Mouse (Mus musculus) stomach, embryonic 14.5 days (tissue): ENCODE measurements around the gene Gnl2. TPM values are rescaled to one million over a fixed set of nuclear protein-coding genes. Genes with fewer than 3 reads are reported as not detected.

ENCODE experiments used
- ATAC-seq: fragments of 200-750 bp; cut with Nextera tagmentation; 2 replicates; pipeline ENCODE4 v1.8.0; 2017; ENCODE audit warnings: low read depth, moderate TSS enrichment; ENCODE audit not compliant: insufficient number of reproducible peaks, insufficient read depth, low FRiP score
- H3K27ac ChIP-seq: fragments of 300-500 bp; sonication (generic); 2 replicates; pipeline ENCODE4 v1.5.1; 2014; ENCODE audit warnings: mild to moderate bottlenecking, low read length, moderate library complexity, mixed read lengths
- H3K27me3 ChIP-seq: fragments of 300-500 bp; sonication (generic); 2 replicates; pipeline ENCODE4 v1.6.1; 2014; ENCODE audit warnings: low read length, control low read depth, mixed read lengths; ENCODE audit not compliant: control insufficient read depth, insufficient read depth
- H3K36me3 ChIP-seq: fragments of 300-500 bp; sonication (generic); 2 replicates; pipeline ENCODE4 v1.6.1; 2014; ENCODE audit warnings: mild to moderate bottlenecking, control low read depth, low read length, moderate library complexity, mixed read lengths; ENCODE audit not compliant: control insufficient read depth, insufficient read depth
- H3K4me1 ChIP-seq: fragments of 300-500 bp; sonication (generic); 2 replicates; pipeline ENCODE4 v1.6.1; 2014; ENCODE audit warnings: low read length, control low read depth, mixed read lengths; ENCODE audit not compliant: control insufficient read depth, insufficient read depth
- H3K4me2 ChIP-seq: fragments of 300-500 bp; sonication (generic); replicated peaks from 2 replicates; pipeline ENCODE4 v1.6.1; 2014; ENCODE audit warnings: low read depth, low read length, control low read depth
- H3K4me3 ChIP-seq: fragments of 300-500 bp; sonication (generic); 2 replicates; pipeline ENCODE4 v1.5.1; 2014; ENCODE audit warnings: low read depth, low read length, control low read depth
- H3K9ac ChIP-seq: fragments of 300-500 bp; sonication (generic); replicated peaks from 2 replicates; pipeline ENCODE4 v1.6.1; 2014; ENCODE audit warnings: low read depth, mild to moderate bottlenecking, control low read depth, low read length, moderate library complexity, mixed read lengths
- H3K9me3 ChIP-seq: fragments of 300-500 bp; sonication (generic); 2 replicates; pipeline ENCODE4 v1.6.1; 2016; ENCODE audit warnings: low read depth, low read length, control low read depth; ENCODE audit not compliant: control insufficient read depth
- WGBS: fragments of 180-500 bp; shearing (Covaris S2); extraction: QIAGEN DNeasy Blood & Tissue Kit; methylation state at CpG from one replicate; pipeline ENCODE4 v1.1.7; 2014; 5-methylcytosine and 5-hydroxymethylcytosine counted together
- polyA plus RNA-seq: library from polyadenylated mRNA; unstranded; fragments of >200 nt; fragmentation: Nextera tagmentation; extraction: Ambion mirVana; gene quantifications from 2 replicates; pipeline ENCODE4 v1.2.1, GENCODE M21; 2014

Gnl2 gene
- polyA plus RNA-seq, 1 experiment from 2014 or later, result 84.6 TPM

DNA sequence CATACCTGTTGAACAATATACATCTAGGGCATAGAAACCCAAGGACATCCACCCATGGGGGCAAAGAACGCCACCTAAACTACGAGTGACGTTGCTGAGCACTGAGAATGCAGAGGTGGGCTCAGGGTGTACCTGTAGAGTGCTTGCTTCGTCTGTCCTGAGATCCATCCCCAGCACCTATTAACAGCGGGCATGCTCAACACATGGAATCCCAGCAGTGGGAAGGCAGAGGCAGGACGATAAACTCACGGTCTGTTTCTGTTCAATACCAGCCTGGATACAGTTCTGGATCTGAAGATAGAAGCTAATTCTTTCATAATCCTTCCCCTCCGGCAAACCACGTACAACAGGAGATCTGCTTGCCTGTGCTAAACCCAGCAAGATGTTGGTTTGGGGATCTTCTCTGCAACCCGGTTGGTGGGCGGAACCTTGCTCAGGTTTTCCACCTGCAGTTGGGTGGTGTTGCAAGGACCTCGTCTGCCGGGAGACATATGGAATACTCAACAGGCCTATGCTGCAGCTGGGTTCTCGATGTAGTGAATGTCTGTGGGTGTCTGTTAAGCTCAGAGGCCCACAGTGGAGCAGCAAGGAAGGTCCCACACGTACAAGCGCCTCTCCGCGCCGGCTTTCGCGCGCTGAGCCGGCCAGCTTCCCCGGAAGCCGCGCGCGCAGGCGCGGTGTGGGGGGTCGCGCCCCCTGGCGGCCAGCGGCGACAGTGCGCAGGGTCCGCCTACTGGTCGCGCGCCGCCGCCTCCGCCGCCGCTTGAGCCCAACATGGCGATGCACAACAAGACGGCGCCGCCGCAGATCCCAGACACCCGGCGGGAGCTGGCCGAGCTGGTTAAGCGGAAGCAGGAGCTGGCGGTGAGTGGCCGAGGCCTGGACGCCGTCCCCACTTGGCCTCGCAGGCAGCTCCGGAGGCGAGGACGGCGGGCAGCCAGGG is 68.3 kb downstream of the Gnl2 start, which contains the start of gene Meaf6:
Gene Meaf6, plus strand, starts transcription at position 732 of the 943 bp plus-strand sequence.
- H3K9ac ChIP-seq, result peak within 1 kb of the TSS; percentile 65
- peaks cover 10% of the 10 kb centered on the region for H3K4me1 ChIP-seq
- ATAC-seq, result peak; percentile 90
- 2% methylated on average over 56 of the region's 63 CpGs for WGBS
- H3K4me3 ChIP-seq, result peak within 1 kb of the TSS; percentile 74
- H3K36me3 ChIP-seq, result peaks cover 1% of the 10 kb centered on the region; the same call in 1 of the 2 replicates
- no peaks in the 10 kb centered on the region for H3K27me3 ChIP-seq
- H3K4me2 ChIP-seq, result peak within 1 kb of the TSS; percentile 79
- peak within 1 kb of the TSS; percentile 97 for H3K27ac ChIP-seq
- no peaks in the 10 kb centered on the region for H3K9me3 ChIP-seq

GRCm38 (mm10) chr4:125085346-125085841 is 69.0 kb downstream of the Gnl2 start:
- Histone ChIP-seq H3K9ac (peak overlapping the region; percentile 65), H3K9me3 (no peaks in the 10 kb centered on the region), H3K4me2 (peak overlapping the region; percentile 72), H3K36me3 (peaks cover 8% of the 10 kb centered on the region; the same call in 1 of the 2 replicates), H3K4me3 (peak overlapping the region; percentile 74), H3K27me3 (no peaks in the 10 kb centered on the region), H3K4me1 (peaks cover 10% of the 10 kb centered on the region), H3K27ac (peak overlapping the region; percentile 97)
- 0% methylated on average over 42 of the region's 45 CpGs for WGBS
- ATAC-seq, result peak; percentile 94

- Histone ChIP-seq H3K9me3 (no peaks in the 10 kb centered on the region), H3K9ac (no peak overlapping the region), H3K27ac (no peak overlapping the region), H3K4me1 (no peaks in the 10 kb centered on the region), H3K4me2 (no peak overlapping the region), H3K36me3 (peaks cover 12% of the 10 kb centered on the region; the same call in 1 of the 2 replicates), H3K27me3 (no peaks in the 10 kb centered on the region), H3K4me3 (no peak overlapping the region)
- no peak for ATAC-seq
- 85% methylated on average over 5 of the region's 5 CpGs for WGBS
Measured at GRCm38 (mm10) chr4:125093031-125093430, 76.6 kb downstream of the Gnl2 start.

DNA sequence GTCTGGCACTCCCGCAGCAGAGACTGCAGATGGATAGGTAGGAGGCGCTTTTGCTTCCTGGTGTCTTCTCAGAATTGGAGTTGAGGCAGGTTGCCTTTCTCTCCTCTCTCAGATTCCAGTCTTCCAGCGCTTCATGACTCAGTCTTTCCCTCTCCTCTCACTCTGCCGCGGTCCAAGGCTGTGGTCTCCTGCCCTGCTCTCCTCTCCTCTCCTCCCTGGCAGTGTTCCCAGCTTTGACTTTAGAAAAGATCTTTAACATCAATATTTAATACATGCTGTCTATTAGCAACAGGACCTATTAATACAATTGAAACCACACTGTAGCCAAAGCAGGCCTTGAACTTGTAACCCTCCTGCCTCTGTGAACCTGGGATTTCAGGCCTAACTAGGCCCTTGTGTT is 79.7 kb downstream of the Gnl2 start:
- H3K9me3 ChIP-seq, result no peaks in the 10 kb centered on the region
- H3K9ac ChIP-seq, result no peak overlapping the region
- H3K27ac ChIP-seq, result no peak overlapping the region
- no peak overlapping the region for H3K4me2 ChIP-seq
- WGBS, result 84% methylated on average over 5 of the region's 5 CpGs
- no peak overlapping the region for H3K4me3 ChIP-seq
- no peak for ATAC-seq
- H3K27me3 ChIP-seq, result no peaks in the 10 kb centered on the region
- no peaks in the 10 kb centered on the region for H3K4me1 ChIP-seq
- peaks cover 3% of the 10 kb centered on the region; the same call in 1 of the 2 replicates for H3K36me3 ChIP-seq

DNA sequence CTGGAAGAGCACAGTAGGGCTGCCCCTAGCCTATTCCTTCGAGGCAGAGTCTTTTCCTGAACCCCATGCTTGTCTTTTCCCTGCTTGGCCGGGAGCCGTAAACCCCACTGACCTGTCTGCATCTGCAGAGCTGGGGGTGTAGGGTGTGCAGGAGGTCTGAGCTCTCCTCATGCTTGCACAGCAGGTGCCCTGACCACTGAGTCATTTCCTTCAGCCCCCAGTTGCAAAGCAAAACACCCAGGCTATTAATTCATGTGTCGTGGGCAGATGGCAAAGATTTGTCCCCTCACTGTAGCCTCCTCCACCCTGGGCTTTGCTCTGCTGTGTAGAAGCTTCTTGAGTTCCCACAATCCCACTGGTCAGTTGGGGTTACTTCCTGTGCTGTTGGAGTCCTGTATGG is 81.0 kb downstream of the Gnl2 start:
- 87% methylated on average over 4 of the region's 4 CpGs for WGBS
- no peaks in the 10 kb centered on the region for H3K9me3 ChIP-seq
- no peaks in the 10 kb centered on the region for H3K36me3 ChIP-seq
- H3K9ac ChIP-seq, result no peak overlapping the region
- no peak overlapping the region for H3K27ac ChIP-seq
- no peaks in the 10 kb centered on the region for H3K4me1 ChIP-seq
- H3K4me3 ChIP-seq, result no peak overlapping the region
- H3K27me3 ChIP-seq, result no peaks in the 10 kb centered on the region
- no peak for ATAC-seq
- H3K4me2 ChIP-seq, result no peak overlapping the region

GRCm38 (mm10) chr4:125099458-125099857 is 83.1 kb downstream of the Gnl2 start:
- Histone ChIP-seq H3K4me1 (no peaks in the 10 kb centered on the region), H3K4me3 (no peak overlapping the region), H3K4me2 (no peak overlapping the region), H3K36me3 (peaks cover 13% of the 10 kb centered on the region), H3K9ac (no peak overlapping the region), H3K9me3 (no peaks in the 10 kb centered on the region), H3K27ac (no peak overlapping the region), H3K27me3 (no peaks in the 10 kb centered on the region)
- 0 out of 2 replicates have a peak, but pooled peaks have one; percentile 37 for ATAC-seq
- whole genome bisulfite sequencing, result 9% methylated on average over 8 of the region's 8 CpGs

DNA sequence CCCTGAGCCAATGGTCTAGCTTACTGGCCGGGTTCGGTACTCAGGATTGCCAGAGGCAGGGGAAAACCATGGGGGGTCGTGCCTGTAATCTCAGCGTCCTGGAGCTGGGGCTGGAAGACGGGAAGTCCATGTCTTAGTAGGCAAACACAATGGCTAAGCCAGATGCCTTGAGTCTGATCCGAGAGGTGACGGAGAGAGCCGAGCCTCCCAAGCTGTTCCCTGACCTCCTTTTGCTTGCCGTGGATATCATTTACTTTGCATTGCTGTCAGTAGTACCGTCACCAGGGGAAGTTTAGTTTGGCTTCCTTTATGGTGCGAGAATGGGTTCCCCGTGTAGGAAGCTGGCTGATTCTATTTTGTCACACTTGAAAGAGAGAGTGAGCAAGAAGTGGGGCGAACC is 84.9 kb downstream of the Gnl2 start:
- ATAC-seq, result no peak
- H3K36me3 ChIP-seq, result peaks cover 20% of the 10 kb centered on the region

More for the DNA sequence above, 84.9 kb downstream of the Gnl2 start:
- no peaks in the 10 kb centered on the region for H3K27me3 ChIP-seq
- H3K9me3 ChIP-seq, result no peaks in the 10 kb centered on the region
- no peak overlapping the region for H3K4me2 ChIP-seq
- H3K27ac ChIP-seq, result no peak overlapping the region
- no peak overlapping the region for H3K9ac ChIP-seq
- WGBS, result 78% methylated on average over 13 of the region's 13 CpGs
- no peaks in the 10 kb centered on the region for H3K4me1 ChIP-seq
- no peak overlapping the region for H3K4me3 ChIP-seq
